Mouse (Mus musculus): ENCODE measurements around the gene Nhs. TPM values are rescaled to one million over a fixed set of nuclear protein-coding genes. Genes with fewer than 3 reads are reported as not detected.

The Nhs gene
- polyA plus RNA-seq, 1 experiment from 2014 or later, result 3.6 TPM

DNA sequence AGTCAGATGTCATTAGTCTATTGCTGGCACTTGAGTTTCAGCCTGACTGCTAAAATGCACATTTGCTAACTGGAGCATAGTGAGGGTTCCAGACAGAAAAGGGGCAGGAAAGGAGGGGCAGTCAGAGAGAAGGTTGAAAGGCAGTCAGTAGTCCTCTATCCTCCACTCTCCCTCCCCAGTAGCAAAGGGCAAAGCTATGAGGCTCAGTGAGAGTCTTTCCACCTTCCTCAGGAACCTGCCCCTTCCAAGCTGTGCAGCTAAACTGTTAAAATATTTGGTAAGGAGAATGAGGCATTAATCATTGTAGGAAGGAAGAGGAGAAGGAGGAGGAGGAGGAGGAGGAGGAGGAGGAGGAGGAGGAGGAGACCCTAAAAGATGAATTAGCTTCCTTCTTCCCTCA, 115.4 kb downstream of the Nhs start:
- peak; percentile 49; the same call in 1 of the 2 replicates for ATAC-seq (ENCODE audit: low FRiP score, low TSS enrichment)
- Histone ChIP-seq H3K36me3 (ENCODE audit: control insufficient read depth, insufficient read depth, low read length) (no peaks in the 10 kb centered on the region), H3K9ac (ENCODE audit: low read depth, low read length) (no peak overlapping the region), H3K4me2 (replicated peaks; ENCODE audit: low read depth, low read length) (no peak overlapping the region), H3K9me3 (ENCODE audit: control insufficient read depth, low read length) (no peaks in the 10 kb centered on the region), H3K27ac (ENCODE audit: low read depth, low read length) (no peak overlapping the region), H3K4me3 (ENCODE audit: low read length) (no peak overlapping the region), H3K27me3 (ENCODE audit: control insufficient read depth, insufficient read depth, low read length) (no peaks in the 10 kb centered on the region; the same call in 1 of the 2 replicates), H3K4me1 (ENCODE audit: control insufficient read depth, insufficient read depth, low read length) (no peaks in the 10 kb centered on the region)

DNA sequence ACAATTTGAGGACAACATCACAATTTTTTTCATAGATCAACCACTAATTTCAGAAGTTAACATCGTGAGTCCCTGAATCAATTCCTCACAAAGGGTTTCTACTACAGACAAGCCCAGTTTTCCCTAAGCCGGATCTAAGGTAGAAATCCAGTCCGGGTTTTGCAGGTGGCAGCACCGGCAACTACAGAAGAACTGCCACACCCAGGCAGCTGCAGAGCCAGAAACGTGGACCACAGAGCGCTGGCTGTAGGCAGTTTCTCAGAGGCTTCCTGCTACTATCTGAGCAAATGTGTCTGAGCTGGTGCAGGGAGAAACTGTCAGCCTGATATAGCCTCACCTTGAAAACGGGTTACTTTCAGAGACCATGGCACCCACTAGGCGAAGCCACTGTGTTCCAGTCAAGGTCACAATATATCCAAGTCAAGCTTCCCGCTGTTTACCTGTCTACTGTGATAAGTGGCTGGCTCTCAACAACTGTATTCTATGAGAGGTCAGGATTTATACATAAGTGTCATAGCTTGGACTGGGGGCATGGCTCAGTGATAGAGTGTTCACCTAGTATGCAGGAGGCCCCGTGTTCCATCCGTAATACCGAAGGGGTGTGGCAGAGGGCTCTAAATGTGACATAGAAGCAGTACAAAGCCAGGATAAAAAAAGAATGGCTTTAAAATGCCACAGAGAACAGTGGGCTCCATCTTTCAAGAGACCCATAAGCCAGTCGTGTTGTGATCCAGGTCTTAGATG, 134.1 kb downstream of the Nhs start:
- WGBS, result 41% methylated on average over 13 of the region's 13 CpGs
- Histone ChIP-seq H3K4me1 (ENCODE audit: control insufficient read depth, insufficient read depth, low read length) (no peaks in the 10 kb centered on the region), H3K27me3 (ENCODE audit: control insufficient read depth, insufficient read depth, low read length) (no peaks in the 10 kb centered on the region), H3K27ac (ENCODE audit: low read depth, low read length) (no peak overlapping the region), H3K4me3 (ENCODE audit: low read length) (no peak overlapping the region), H3K36me3 (ENCODE audit: control insufficient read depth, insufficient read depth, low read length) (no peaks in the 10 kb centered on the region), H3K9me3 (ENCODE audit: control insufficient read depth, low read length) (no peaks in the 10 kb centered on the region), H3K9ac (ENCODE audit: low read depth, low read length) (no peak overlapping the region), H3K4me2 (replicated peaks; ENCODE audit: low read depth, low read length) (no peak overlapping the region)
- no peak for ATAC-seq (ENCODE audit: low FRiP score, low TSS enrichment)

DNA sequence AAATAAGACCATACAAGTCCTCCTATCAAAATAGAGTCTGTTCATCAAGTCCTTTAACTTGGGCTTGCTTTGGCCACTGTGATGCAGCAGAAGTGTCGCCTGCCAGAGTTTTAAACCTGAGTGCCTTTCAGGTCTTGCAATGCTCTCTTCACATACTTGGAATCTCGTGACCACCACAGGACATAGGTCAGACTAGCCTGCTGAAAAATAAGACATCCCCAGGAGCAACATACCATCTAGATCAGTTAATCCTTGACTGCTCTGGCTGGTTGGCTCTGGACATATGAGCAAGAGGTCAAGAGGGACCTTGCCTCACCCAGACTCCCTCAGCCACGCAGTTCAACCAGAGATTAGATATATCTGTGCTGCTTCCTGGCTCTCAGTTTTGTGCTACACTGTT, 137.8 kb downstream of the Nhs start:
- Histone ChIP-seq H3K4me3 (ENCODE audit: low read length) (no peak overlapping the region), H3K4me1 (ENCODE audit: control insufficient read depth, insufficient read depth, low read length) (0 out of 2 replicates have a peak, but pooled peaks cover under 1% of the 10 kb centered on the region), H3K27ac (ENCODE audit: low read depth, low read length) (no peak overlapping the region), H3K4me2 (replicated peaks; ENCODE audit: low read depth, low read length) (no peak overlapping the region), H3K36me3 (ENCODE audit: control insufficient read depth, insufficient read depth, low read length) (no peaks in the 10 kb centered on the region), H3K9ac (ENCODE audit: low read depth, low read length) (no peak overlapping the region), H3K9me3 (ENCODE audit: control insufficient read depth, low read length) (no peaks in the 10 kb centered on the region), H3K27me3 (ENCODE audit: control insufficient read depth, insufficient read depth, low read length) (peaks cover 3% of the 10 kb centered on the region; the same call in 1 of the 2 replicates)
- 72% methylated on average over 3 of the region's 3 CpGs for WGBS
- no peak for ATAC-seq (ENCODE audit: low FRiP score, low TSS enrichment)

GRCm38 (mm10) chrX:162020039-162020566, 139.4 kb downstream of the Nhs start:
- no peak overlapping the region for H3K27ac ChIP-seq (ENCODE audit: low read depth, low read length)
- peaks cover 5% of the 10 kb centered on the region; the same call in 1 of the 2 replicates for H3K27me3 ChIP-seq (ENCODE audit: control insufficient read depth, insufficient read depth, low read length)
- WGBS, result 88% methylated on average over 3 of the region's 3 CpGs
- H3K9me3 ChIP-seq (ENCODE audit: control insufficient read depth, low read length), result no peaks in the 10 kb centered on the region
- H3K36me3 ChIP-seq (ENCODE audit: control insufficient read depth, insufficient read depth, low read length), result no peaks in the 10 kb centered on the region
- no peak overlapping the region for H3K4me2 ChIP-seq (replicated peaks; ENCODE audit: low read depth, low read length)
- 0 out of 2 replicates have a peak, but pooled peaks cover 3% of the 10 kb centered on the region for H3K4me1 ChIP-seq (ENCODE audit: control insufficient read depth, insufficient read depth, low read length)
- H3K9ac ChIP-seq (ENCODE audit: low read depth, low read length), result no peak overlapping the region
- no peak for ATAC-seq (ENCODE audit: low FRiP score, low TSS enrichment)
- H3K4me3 ChIP-seq (ENCODE audit: low read length), result no peak overlapping the region

DNA sequence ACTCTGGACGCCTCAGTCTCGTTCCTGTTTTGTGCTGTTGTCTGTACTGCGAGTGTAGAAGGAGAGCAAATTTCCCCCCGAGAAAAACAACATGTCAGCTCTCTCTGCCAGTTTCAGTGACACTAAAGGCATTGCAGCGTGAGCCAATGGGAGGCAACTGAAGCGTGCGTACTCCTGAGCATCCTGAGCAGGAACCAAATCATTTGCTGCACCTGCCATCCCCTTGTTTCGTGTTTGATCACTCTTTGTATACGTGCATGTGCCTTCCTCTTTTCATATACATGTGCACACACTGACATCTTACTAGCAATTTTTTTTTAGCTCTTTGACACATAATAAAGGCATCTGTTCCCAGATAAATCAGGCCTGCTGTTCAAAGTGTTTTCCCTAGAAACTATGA, 142.1 kb downstream of the Nhs start:
- Histone ChIP-seq H3K27me3 (ENCODE audit: control insufficient read depth, insufficient read depth, low read length) (peaks cover 5% of the 10 kb centered on the region; the same call in 1 of the 2 replicates), H3K9me3 (ENCODE audit: control insufficient read depth, low read length) (no peaks in the 10 kb centered on the region), H3K4me1 (ENCODE audit: control insufficient read depth, insufficient read depth, low read length) (0 out of 2 replicates have a peak, but pooled peaks cover 3% of the 10 kb centered on the region), H3K4me2 (replicated peaks; ENCODE audit: low read depth, low read length) (no peak overlapping the region), H3K4me3 (ENCODE audit: low read length) (no peak overlapping the region), H3K27ac (ENCODE audit: low read depth, low read length) (no peak overlapping the region), H3K9ac (ENCODE audit: low read depth, low read length) (no peak overlapping the region), H3K36me3 (ENCODE audit: control insufficient read depth, insufficient read depth, low read length) (no peaks in the 10 kb centered on the region)
- no peak for ATAC-seq (ENCODE audit: low FRiP score, low TSS enrichment)
- 58% methylated on average over 9 of the region's 9 CpGs for WGBS

- no peak for ATAC-seq (ENCODE audit: low FRiP score, low TSS enrichment)
- no peak overlapping the region for H3K4me3 ChIP-seq (ENCODE audit: low read length)
- H3K4me2 ChIP-seq (replicated peaks; ENCODE audit: low read depth, low read length), result no peak overlapping the region
- H3K9ac ChIP-seq (ENCODE audit: low read depth, low read length), result no peak overlapping the region
- H3K4me1 ChIP-seq (ENCODE audit: control insufficient read depth, insufficient read depth, low read length), result 0 out of 2 replicates have a peak, but pooled peaks cover 3% of the 10 kb centered on the region
- no peaks in the 10 kb centered on the region for H3K36me3 ChIP-seq (ENCODE audit: control insufficient read depth, insufficient read depth, low read length)
- H3K9me3 ChIP-seq (ENCODE audit: control insufficient read depth, low read length), result no peaks in the 10 kb centered on the region
- no peak overlapping the region for H3K27ac ChIP-seq (ENCODE audit: low read depth, low read length)
- H3K27me3 ChIP-seq (ENCODE audit: control insufficient read depth, insufficient read depth, low read length), result 0 out of 2 replicates have a peak, but pooled peaks cover 2% of the 10 kb centered on the region
- 89% methylated on average over 4 of the region's 4 CpGs for WGBS
Observed at GRCm38 (mm10) chrX:162012570-162012969, 147.0 kb downstream of the Nhs start.

DNA sequence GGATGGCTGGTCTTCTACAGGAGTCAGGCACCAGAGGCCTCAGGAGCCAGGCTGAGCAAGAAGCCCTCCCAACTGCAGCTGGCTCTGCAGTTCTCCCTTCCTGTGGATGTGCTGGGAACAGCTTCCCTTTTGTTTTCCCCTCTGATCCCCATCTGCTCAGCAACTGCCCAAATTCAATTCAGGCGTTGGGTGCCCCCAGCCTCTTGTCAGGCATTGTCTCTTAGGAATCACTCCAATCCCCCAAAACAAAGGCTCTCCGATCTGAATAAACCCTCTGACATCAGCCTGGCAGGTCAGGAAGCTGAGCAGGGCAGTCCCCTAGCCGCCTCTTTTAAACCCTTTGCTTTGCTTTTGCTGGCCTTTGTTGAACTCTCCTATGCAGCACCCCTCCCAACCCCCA, 149.7 kb downstream of the Nhs start:
- 37% methylated on average over 3 of the region's 3 CpGs for WGBS
- Histone ChIP-seq H3K27ac (ENCODE audit: low read depth, low read length) (no peak overlapping the region), H3K9me3 (ENCODE audit: control insufficient read depth, low read length) (no peaks in the 10 kb centered on the region), H3K9ac (ENCODE audit: low read depth, low read length) (no peak overlapping the region), H3K4me1 (ENCODE audit: control insufficient read depth, insufficient read depth, low read length) (no peaks in the 10 kb centered on the region), H3K36me3 (ENCODE audit: control insufficient read depth, insufficient read depth, low read length) (no peaks in the 10 kb centered on the region), H3K27me3 (ENCODE audit: control insufficient read depth, insufficient read depth, low read length) (no peaks in the 10 kb centered on the region), H3K4me3 (ENCODE audit: low read length) (no peak overlapping the region), H3K4me2 (replicated peaks; ENCODE audit: low read depth, low read length) (no peak overlapping the region)
- ATAC-seq (ENCODE audit: low FRiP score, low TSS enrichment), result no peak

DNA sequence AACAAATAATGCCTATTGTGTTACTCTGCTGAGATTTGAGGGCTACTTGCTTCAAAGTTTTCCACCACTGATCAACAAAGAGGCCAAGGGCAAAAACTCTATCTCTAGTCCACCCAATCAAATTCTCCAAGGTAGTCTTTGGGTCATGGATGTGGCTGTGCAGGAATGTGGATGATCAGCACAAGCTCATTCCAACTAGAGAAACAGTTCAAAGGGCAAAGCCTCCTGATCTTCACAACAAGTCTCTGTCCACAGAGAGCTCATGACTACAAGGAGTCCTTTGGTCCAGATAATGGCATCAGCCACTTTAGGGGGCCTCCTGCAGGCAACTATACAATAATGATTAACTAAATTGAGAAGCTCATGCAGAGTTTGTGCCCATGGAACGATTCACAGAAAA, 155.7 kb downstream of the Nhs start:
- no peak overlapping the region for H3K4me3 ChIP-seq (ENCODE audit: low read length)
- no peak overlapping the region for H3K4me2 ChIP-seq (replicated peaks; ENCODE audit: low read depth, low read length)
- 50% methylated on average over 1 of the region's 1 CpGs for WGBS
- ATAC-seq (ENCODE audit: low FRiP score, low TSS enrichment), result no peak
- no peak overlapping the region for H3K9ac ChIP-seq (ENCODE audit: low read depth, low read length)
- no peaks in the 10 kb centered on the region for H3K4me1 ChIP-seq (ENCODE audit: control insufficient read depth, insufficient read depth, low read length)
- H3K36me3 ChIP-seq (ENCODE audit: control insufficient read depth, insufficient read depth, low read length), result no peaks in the 10 kb centered on the region
- H3K27me3 ChIP-seq (ENCODE audit: control insufficient read depth, insufficient read depth, low read length), result 0 out of 2 replicates have a peak, but pooled peaks cover 3% of the 10 kb centered on the region
- H3K9me3 ChIP-seq (ENCODE audit: control insufficient read depth, low read length), result no peaks in the 10 kb centered on the region
- H3K27ac ChIP-seq (ENCODE audit: low read depth, low read length), result no peak overlapping the region

DNA sequence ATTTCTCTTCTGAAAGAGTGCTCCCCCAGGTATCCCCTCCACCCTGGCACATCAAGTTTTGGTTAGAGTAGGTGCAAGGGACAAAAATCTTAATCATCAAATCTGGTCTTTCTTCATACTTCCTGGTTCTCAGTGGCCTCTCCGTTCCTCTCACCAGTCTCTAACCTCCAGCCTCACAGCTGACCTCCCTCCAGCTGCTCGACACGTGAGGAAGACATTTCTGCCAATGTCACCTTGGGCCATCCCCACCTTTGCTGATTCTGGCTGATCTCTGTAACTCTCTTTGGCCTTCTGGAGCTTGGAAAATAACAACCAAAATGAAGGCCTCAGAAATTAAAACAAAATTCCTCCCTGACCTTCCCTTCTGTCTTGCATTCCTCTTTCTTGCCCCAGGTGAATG, 160.7 kb downstream of the Nhs start:
- Histone ChIP-seq H3K27ac (ENCODE audit: low read depth, low read length) (no peak overlapping the region), H3K36me3 (ENCODE audit: control insufficient read depth, insufficient read depth, low read length) (no peaks in the 10 kb centered on the region), H3K9ac (ENCODE audit: low read depth, low read length) (no peak overlapping the region), H3K27me3 (ENCODE audit: control insufficient read depth, insufficient read depth, low read length) (0 out of 2 replicates have a peak, but pooled peaks cover 3% of the 10 kb centered on the region), H3K9me3 (ENCODE audit: control insufficient read depth, low read length) (no peaks in the 10 kb centered on the region), H3K4me3 (ENCODE audit: low read length) (no peak overlapping the region), H3K4me2 (replicated peaks; ENCODE audit: low read depth, low read length) (no peak overlapping the region), H3K4me1 (ENCODE audit: control insufficient read depth, insufficient read depth, low read length) (peaks cover 8% of the 10 kb centered on the region; the same call in 1 of the 2 replicates)
- 74% methylated on average over 3 of the region's 3 CpGs for WGBS
- no peak for ATAC-seq (ENCODE audit: low FRiP score, low TSS enrichment)

Measured in kidney, embryonic 14.5 days (tissue).